Mouse (Mus musculus) left cerebral cortex, postnatal 36 days (tissue): ENCODE measurements around the gene Tdgf1. TPM values are rescaled to one million over a fixed set of nuclear protein-coding genes. Genes with fewer than 3 reads are reported as not detected.

Source experiments
- DNase-seq, 2 experiments: peaks; one replicate each; pipeline ENCODE4 v3.0.0; 2021 to 2022; ENCODE audit warnings: low spot score in 2 of 2, mixed read lengths in 1 of 2
- intact Hi-C: fragments of 180-260 bp; cut with DNase I; formaldehyde crosslinking; loops from one replicate; pipeline ENCODE4 v1.15.1; 2025
- total RNA-seq, 2 experiments: library from RNA; stranded (reverse); gene quantifications; 2 replicates each; pipeline ENCODE4 v1.2.3; 2021

Tdgf1 gene
- total RNA-seq, 2 experiments from 2014 or later = 0.15 to 0.48 TPM

DNA sequence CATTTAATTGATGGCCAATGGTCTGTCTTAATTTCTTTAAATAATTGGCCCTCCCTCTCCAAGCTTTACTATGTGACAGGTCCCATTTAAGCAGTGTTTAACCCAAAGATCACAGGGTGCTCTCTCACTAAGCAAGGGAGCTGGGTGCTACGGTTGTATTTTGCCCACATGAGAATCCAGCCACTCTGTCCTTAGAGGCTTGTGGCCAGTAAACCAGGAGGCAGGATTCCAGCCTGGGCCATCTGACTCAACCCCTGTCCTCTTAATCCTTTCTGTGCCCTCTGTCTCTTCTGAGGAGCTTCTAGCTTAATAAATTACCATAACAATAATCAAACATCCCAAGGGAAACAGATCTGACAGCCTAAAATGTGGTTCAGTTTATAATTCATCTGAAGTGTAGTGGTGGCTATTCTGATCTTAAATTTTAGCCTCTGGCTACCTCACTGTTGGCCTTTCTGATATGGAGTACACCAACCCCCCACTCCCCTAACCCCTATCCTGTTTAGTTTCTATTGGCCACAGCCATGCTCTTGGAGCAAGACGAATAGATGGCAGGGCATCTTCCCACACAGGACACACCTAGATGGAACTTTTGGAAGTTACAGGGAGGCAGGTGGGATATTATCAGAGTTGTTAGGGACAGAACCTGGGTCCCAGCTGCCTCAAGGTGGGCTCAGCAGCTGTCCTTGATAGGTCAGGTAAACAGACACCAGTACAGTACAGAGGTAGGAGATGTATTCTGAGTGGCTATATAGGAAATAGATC is 8.9 kb upstream of the Tdgf1 start:
- no peak for DNase-seq
- intact Hi-C loops = loop anchor here (5.0 kb wide), 1 partner anchor 238 kb away; no protein-coding TSS in a partner anchor

DNA sequence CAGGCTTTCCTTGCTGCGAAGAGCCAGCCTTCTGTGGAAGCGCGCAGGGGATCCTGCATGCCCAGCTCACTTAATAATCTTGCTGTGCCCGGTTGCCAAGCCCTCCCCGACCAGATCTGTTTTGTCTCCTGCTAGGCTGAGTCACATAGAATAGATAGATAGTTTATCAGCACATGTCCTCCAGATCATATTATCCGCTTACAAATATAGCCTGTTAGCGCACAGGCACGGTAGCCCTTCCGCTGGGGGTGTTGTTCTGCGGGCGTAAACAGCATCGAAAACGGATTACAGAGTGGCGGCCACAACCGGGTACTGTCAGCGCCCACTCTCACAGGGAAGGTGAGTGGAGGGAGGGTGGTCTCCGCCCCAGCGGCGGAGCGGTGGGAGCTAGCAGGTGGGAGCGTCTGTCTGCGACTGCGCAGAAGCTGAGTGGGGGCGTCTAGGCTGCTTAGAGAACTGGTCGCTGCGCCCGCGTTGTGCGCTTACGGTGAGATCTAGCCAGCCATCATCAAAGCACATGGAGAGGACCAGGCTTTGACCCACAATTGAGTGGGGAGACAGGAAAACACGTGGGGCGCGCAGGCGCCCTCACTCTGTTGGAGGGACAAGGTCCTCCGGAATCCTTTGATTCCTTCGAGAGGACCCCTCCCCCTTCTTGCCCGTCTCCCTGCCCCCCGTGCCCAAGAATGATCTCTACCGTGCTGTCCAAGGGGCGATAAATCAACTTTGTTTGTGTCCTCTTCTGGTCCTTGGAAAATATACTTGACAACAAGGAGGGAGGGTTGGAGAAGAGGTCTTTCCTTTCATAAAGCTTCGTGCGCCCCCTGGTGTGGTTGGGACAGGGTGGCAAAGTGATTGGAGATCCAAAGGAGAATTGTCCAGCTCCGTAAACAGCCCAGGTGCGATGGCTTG is 7.8 kb upstream of the Tdgf1 start:
- intact Hi-C loops = loop anchor here (5.0 kb wide), 1 partner anchor 237 kb away; no protein-coding TSS in a partner anchor

DNA sequence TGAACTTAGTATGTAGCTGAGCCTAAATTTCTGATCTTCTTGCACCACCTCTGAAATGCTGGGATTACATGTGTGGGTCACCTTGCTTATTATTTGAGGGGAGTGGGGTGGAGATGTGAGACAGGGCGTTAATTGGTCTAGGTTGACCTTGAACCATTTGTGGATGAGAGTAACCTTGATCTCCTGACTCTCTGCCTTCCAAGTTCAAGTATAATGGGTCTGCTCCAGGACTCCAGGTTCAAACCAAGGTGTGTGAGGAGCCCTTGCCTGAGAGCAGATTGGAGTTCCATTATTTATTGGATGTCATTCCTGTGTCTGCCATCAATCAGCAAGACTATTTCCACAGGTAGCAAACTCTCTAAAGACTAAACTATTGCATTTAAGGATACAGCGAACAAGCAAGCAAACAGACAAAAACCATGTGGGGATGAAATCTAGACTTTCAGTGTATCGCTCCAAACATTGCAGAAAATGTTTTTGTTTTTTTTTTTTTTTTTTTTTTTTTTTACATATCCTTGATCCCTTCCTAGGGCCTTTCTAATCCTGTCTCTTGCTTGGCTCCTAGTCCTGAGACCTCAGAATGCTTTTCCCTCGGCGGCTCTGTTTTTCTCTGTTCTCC is 7.1 kb upstream of the Tdgf1 start:
- intact Hi-C loops = loop anchor here (5.0 kb wide), 1 partner anchor 236 kb away; no protein-coding TSS in a partner anchor
- no peak for DNase-seq

More for the DNA sequence above, 7.8 kb upstream of the Tdgf1 start:
- DNase-seq = peak; percentile 67 to 76

DNA sequence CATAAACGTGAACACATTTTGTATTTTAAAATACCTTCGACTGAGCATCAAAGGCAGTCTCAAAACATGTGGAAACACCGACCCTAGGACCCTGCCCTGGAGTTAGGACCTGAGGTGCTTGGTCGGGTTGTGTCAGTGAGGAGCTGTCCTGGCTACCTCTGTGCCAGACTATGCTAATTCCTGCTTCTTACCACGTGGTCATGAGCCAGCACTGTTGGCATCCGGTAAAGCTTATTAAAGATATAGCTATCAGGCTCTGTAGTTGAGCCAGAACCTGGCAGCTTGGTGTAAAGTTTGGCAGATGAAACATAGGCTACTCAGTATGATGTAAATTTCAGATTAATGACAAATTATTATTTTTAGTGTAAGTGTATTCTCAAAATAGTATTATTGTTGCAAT is 6.4 kb upstream of the Tdgf1 start:
- intact Hi-C loops = loop anchor here (5.0 kb wide), 1 partner anchor 235 kb away; no protein-coding TSS in a partner anchor
- DNase-seq = no peak

DNA sequence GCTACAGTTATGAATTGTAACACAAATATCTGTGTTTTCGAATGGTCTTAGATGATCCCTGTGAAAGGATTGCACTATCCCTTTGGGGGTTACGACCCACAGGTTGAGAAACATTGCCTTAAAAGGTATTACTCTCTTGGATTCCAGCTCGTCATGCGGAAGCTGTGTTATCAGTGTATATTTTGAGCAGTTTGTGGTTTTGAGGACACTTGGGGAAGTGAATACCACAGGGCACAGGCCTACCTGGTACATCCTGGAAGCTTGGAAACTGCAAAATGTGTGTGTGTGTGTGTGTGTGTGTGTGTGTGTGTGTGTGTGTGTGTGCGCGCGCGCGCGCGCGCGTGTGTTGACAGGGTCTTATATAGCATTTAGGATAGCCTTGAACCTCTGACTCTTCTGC is 5.9 kb upstream of the Tdgf1 start:
- intact Hi-C loops = loop anchor here (5.0 kb wide), 1 partner anchor 235 kb away; no protein-coding TSS in a partner anchor

DNA sequence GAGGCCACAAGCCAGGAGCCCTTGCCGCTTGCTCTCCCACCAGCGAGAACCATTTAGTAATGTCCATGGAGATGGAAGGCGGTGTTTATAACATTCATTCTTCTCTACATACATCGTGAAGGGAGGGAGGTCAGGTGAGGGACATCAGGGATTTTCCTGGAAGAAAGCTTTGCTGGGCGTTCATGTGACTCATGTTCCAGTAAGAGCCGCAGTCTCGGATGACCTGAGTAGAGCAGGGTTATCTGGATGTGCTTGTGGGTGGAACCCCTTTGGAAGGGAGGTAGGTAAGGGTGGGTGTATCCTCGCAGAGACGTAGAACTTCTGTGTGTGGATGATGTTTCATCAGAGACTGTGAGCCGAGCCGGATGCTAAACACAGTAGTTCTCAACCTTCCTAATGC is 5.4 kb upstream of the Tdgf1 start, which contains the start of gene Lrrc2:
Gene Lrrc2 (plus strand): TSS at position 149 of the 400 bp plus-strand sequence.
- intact Hi-C loops = loop anchor here (5.0 kb wide), 1 partner anchor 234 kb away; no protein-coding TSS in a partner anchor
- DNase-seq = no peak

More for the DNA sequence above, 5.9 kb upstream of the Tdgf1 start:
- no peak for DNase-seq

DNA sequence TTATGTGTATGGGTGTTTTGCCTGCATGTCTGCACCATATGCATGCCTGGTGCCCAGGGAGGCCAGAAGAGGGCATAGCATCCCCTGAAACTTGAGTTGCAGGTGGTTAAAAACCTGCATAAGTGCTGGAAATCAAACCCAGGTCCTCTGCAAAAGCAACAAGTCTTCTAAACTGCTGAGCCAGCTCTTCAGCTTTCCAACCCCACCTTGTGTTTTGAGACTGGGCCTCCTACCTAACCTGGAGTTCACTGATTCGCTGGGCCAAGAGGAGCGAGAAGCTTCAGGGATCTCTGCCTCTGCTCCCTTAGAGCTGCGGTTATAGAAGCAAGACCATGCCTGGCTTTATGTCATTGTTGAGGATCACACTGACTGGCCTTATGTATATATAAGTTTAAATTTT is 4.2 kb upstream of the Tdgf1 start:
- no peak for DNase-seq
- intact Hi-C loops = loop anchor here (5.0 kb wide), 1 partner anchor 233 kb away; no protein-coding TSS in a partner anchor

DNA sequence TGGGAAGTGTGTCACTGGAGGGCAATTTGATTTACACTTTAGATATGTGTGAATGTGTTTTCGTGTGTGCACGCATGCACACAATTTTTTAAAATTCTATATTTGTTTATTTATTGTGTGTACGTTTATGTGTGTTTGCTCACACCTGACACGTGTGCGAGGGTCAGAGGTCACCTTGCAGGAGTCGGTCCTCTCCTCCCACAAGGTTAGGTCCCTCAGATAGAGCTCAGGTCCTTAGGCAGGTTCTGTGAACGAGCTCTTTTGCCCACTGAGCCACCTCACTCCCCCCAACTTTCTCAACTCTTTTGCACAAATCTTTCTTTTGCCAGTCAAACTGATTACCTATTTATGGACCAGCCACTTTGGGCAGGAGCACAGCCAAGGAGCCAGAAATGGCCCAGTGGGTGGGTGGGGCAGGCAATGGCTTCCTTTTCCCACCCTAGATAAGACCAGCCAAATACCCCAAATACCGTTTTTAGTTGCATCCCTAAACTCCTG is 2.9 kb upstream of the Tdgf1 start:
- intact Hi-C loops = no loop called here
- DNase-seq = no peak

DNA sequence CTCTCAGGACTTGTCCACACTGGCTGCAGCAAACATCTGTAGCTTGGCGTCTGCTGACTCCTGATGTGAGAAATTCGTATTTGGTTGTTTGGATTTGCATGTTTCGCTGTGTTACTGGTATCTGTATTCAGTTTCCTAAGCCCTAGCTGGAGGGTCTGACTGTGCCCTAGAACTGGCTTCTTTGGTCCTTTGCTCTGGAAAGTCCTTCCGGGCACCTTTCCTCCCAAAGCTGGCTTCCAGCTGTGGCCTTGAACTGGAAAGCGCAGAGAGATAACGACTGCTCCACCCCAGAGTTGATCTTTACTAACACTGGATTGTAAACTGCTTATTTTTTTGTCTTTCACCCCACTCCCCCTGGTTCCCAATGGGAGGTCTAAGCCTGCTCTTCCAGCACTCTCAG is 1.9 kb upstream of the Tdgf1 start:
- intact Hi-C loops = no loop called here
- DNase-seq = no peak

DNA sequence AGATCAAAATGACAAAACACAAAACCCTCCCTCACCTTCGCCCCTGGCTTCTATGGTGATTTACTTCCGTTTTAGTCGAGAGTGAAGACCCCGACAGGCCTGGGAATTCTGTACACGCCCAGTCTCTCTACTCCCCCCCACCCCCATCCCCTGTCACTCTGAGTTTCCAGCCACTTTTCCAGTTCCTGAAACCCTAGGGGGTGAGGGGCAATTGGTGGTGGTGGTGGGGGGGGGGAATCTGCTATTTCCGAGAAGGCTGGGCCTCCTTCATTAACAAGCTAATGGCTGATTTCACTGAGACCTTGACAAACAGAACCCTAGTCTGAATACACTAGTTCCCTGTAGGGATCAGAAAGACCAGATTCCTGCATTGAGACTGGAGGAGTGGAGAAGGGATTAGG is 1.3 kb upstream of the Tdgf1 start:
- DNase-seq = no peak
- intact Hi-C loops = no loop called here

DNA sequence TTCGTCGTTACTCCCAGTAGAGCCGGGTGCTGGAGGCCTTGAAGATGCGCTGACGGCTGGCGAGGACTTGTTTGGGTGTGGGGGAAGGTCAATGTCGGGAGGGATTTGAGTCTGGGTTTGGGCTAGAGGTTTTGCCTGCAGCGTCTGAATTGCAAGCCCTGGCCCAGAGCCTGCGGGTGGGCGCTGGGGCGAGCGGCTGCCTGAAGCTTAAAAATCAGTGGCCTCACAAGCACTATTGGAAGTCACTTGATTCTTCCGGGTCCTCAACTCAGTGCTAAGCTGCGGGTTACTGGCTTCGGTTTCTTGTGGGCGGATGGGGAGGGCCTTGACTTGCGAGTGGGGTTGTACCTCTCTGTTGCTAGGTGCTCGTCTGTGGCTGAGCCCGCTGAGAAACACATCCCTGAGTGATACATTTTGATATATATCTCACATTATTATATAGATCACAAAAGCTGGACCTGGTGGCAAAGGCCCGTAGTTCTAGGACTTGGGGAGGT is 638 bp upstream of the Tdgf1 start:
- intact Hi-C loops = no loop called here

DNA sequence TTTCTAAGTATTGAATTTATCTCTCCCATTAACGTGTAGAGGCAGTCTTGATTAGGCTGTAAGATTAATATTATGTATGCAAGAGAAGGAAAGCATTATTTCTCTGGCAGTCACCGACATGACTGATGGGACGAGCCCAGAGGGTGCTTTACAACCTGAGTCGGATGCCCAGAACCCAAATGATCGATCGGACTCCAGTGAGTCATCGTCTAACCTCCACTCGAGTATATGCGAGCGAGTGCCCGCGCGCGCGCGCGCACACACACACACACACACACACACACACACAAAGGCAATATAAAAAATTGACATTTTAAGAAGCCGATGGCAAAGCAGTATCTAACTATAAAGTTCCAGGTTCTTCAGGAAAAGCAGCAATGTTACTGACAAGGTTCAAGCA is 615 bp downstream of the Tdgf1 start:
- intact Hi-C loops = no loop called here
- DNase-seq = no peak

More for the DNA sequence above, 638 bp upstream of the Tdgf1 start:
- no peak for DNase-seq

DNA sequence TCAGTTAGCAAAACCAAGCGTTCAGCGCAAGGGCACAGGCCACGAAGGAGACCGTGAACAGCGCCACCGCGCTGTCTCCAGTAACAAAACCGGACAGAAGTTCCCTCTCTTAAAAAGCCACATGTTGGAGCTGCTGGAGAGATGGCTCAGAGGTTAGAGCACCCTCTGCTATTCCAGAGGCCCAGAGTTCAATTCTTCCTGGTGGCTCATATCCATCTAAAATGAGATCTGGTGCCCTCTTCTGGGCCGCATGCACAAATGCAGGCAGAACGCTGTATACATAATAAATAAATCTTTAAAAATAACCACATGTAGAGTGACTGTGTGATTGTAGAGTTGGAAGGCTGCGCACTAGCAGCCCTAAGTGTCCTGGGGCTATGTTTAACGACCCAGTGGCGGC is 1.7 kb downstream of the Tdgf1 start:
- intact Hi-C loops = no loop called here
- DNase-seq = no peak

DNA sequence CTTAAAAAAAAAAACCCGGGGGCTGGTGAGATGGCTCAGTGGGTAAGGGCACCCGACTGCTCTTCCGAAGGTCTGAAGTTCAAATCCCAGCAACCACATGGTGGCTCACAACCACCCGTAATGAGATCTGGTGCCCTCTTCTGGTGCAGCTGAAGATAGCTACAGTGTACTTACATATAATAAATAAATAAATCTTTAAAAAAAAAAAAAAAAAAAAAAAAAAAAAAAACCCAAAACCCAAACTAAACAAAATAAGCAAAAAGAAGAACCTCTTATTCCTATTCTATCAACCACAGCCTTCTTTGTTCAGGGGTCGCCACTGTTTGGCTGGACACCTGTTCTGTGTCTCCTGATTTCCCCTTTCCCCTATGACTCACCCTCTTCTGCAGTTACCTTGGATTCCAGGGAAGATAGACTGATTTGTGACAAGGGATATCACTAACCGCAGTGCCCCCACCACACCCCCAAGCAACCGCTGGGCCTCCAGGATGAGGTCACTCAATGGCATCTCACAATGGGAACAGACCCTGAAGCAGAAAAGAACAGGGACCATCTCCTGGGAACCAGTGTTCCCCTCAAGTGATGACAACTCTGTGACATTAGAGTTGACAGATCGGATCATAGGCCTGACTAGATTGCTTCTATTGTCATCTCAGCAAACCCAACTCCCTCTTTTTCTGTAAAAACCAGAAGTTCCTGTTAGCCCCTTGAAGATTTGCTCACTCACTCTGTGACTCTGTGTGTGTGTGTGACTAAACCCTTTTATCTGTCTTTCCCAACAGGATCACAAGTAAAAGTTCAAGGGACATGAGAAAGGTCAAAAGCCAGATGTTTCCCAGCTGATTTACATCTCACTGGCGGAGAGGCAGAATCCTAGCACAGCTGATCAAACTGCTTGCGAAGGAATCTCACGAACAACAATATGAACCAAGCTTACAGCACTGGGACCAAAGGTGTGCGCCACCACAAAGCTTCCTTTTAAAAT is 8.2 kb downstream of the Tdgf1 start:
- intact Hi-C loops = no loop called here
- no peak for DNase-seq

DNA sequence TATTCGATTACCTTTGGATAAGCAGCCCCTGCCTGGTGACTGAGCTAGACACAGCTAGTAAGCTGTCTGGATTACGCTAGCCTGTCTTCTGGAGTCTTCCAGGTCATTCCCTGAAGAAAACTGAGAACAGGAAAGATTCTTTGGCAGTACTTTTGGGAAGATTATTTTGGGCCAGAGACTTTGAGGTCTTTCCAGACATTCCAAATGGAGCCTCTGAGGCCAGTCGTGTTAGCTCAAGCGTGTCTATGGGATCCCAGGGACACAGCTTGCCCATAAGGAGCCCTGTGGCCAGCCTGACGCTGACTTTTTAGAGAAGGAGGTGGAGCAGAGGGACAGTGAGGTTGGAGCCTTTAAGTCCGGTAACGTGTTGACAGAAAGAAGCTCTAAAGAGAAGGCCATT is 10.0 kb downstream of the Tdgf1 start:
- no peak for DNase-seq
- intact Hi-C loops = no loop called here

DNA sequence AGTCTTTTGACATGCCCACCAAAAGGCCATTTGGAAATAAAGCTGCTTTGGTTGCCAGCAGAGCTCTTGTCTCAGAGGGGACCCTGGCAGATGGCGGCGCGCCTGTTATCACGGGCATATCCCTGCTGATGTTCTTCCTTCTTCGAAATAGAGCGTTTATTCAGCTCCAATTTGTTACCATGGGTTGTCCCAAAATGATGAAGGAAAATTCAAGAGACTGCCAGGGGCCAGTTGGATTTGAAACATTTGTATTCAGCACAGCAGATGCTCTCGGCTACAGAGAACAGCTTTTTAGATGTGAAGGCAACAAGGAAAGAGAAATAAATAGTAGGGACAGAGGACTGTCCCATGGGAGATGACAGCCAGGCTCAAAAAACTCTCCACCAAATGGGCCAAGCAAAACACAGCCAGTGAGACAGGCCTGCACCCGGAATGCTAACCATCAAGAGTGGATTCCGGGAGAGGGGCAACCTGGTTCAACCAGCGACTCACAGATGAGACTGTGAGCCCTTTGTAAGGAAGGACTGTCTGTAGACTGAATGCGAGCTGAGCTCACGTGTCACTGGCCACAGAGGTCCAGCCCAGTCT is 12.0 kb downstream of the Tdgf1 start:
- intact Hi-C loops = no loop called here
- DNase-seq = peak in 1 of 2 experiments; percentile 13

DNA sequence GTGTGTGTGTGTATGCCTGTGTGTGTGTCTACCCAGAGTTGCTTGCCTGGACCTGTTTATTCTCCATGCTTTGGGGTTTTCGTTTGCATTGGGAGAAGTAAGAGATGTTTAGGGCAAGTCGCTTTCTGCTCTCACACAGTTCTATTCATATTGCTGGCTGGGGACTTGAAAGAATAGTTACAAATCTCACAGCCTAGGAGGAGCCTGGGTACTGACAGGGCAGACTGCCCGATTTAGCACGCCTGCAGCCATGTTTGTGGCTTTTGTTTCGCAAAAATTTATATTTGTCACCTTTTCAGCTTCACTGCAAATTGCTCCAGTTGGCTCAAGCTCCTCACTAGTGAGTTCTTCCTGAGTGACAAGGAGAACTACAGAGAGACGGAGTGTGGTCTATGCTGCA is 14.4 kb downstream of the Tdgf1 start:
- DNase-seq = no peak
- intact Hi-C loops = no loop called here

DNA sequence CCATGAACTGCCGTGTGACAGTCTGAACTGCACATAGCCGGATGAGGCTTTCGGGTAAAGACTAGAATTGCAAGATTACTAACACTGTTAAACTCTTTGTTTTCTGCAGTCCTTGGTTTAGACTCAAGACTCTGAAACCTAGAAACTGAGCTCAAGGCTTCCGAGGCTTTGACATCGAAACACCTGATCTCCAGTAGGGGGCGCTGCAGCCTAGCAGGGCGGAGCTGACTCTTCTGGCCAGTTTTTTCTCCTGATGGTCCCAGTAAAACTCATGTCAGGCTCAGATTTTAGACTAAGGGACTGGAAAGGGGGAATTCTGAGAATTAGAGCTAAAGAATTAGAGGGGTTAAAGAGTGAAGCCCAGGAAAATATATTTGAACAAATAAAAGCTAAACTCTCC is 23.2 kb downstream of the Tdgf1 start:
- intact Hi-C loops = loop anchor here (5.0 kb wide), 1 partner anchor 150 kb away; no protein-coding TSS in a partner anchor
- peak; percentile 47 to 49 for DNase-seq
